Mouse (Mus musculus): ENCODE measurements around the gene Aqp1. TPM values are rescaled to one million over a fixed set of nuclear protein-coding genes. Genes with fewer than 3 reads are reported as not detected.

Gene Aqp1
- polyA plus RNA-seq, 1 experiment, result 0.60 TPM

- Histone ChIP-seq H3K27me3 (ENCODE audit: control insufficient read depth, insufficient read depth, low read length, poor library complexity, severe bottlenecking) (no peaks in the 10 kb centered on the region), H3K27ac (ENCODE audit: insufficient read depth, low read length) (no peak overlapping the region)
Observed at GRCm38 (mm10) chr6:55394854-55395253, 58.6 kb downstream of the Aqp1 start.

GRCm38 (mm10) chr6:55396176-55396575 is 59.9 kb downstream of the Aqp1 start:
- H3K4me1 ChIP-seq (ENCODE audit: control insufficient read depth, insufficient read depth, low read length), result no peaks in the 10 kb centered on the region
- TF ChIP-seq CTCF (IDR thresholded peaks at IDR 0.05; ENCODE audit: low read depth, low read length), result no peak
- TF ChIP-seq POLR2A (IDR thresholded peaks at IDR 0.05; ENCODE audit: insufficient read depth, low read length), result no peak
- TF ChIP-seq EP300 (IDR thresholded peaks at IDR 0.05; ENCODE audit: insufficient read depth, low read depth, low read length), result no peak
- no peak overlapping the region for H3K4me3 ChIP-seq (ENCODE audit: low read depth, low read length)
- H3K9me3 ChIP-seq (replicated peaks; ENCODE audit: control insufficient read depth, insufficient read depth, low read length, poor library complexity, severe bottlenecking), result no peaks in the 10 kb centered on the region
- no peak overlapping the region for H3K9ac ChIP-seq (ENCODE audit: low read depth, poor library complexity, severe bottlenecking)
- no peak overlapping the region for H3K27ac ChIP-seq (ENCODE audit: insufficient read depth, low read length)
- no peaks in the 10 kb centered on the region for H3K36me3 ChIP-seq (ENCODE audit: control insufficient read depth, insufficient read depth, low read length, poor library complexity, severe bottlenecking)
- no peaks in the 10 kb centered on the region for H3K27me3 ChIP-seq (ENCODE audit: control insufficient read depth, insufficient read depth, low read length, poor library complexity, severe bottlenecking)

More at GRCm38 (mm10) chr6:55394854-55395253, 58.6 kb downstream of the Aqp1 start:
- TF ChIP-seq EP300 (IDR thresholded peaks at IDR 0.05; ENCODE audit: insufficient read depth, low read depth, low read length), result no peak
- TF ChIP-seq CTCF (IDR thresholded peaks at IDR 0.05; ENCODE audit: low read depth, low read length), result no peak
- no peak for TF ChIP-seq POLR2A (IDR thresholded peaks at IDR 0.05; ENCODE audit: insufficient read depth, low read length)
- Histone ChIP-seq H3K4me1 (ENCODE audit: control insufficient read depth, insufficient read depth, low read length) (no peaks in the 10 kb centered on the region), H3K9ac (ENCODE audit: low read depth, poor library complexity, severe bottlenecking) (no peak overlapping the region), H3K4me3 (ENCODE audit: low read depth, low read length) (no peak overlapping the region), H3K9me3 (replicated peaks; ENCODE audit: control insufficient read depth, insufficient read depth, low read length, poor library complexity, severe bottlenecking) (no peaks in the 10 kb centered on the region), H3K36me3 (ENCODE audit: control insufficient read depth, insufficient read depth, low read length, poor library complexity, severe bottlenecking) (no peaks in the 10 kb centered on the region)

GRCm38 (mm10) chr6:55396622-55397041 is 60.4 kb downstream of the Aqp1 start:
- H3K4me1 ChIP-seq (ENCODE audit: control insufficient read depth, insufficient read depth, low read length), result no peaks in the 10 kb centered on the region
- H3K4me3 ChIP-seq (ENCODE audit: low read depth, low read length), result no peak overlapping the region
- no peaks in the 10 kb centered on the region for H3K9me3 ChIP-seq (replicated peaks; ENCODE audit: control insufficient read depth, insufficient read depth, low read length, poor library complexity, severe bottlenecking)
- no peak overlapping the region for H3K27ac ChIP-seq (ENCODE audit: insufficient read depth, low read length)
- no peak overlapping the region for H3K9ac ChIP-seq (ENCODE audit: low read depth, poor library complexity, severe bottlenecking)
- H3K27me3 ChIP-seq (ENCODE audit: control insufficient read depth, insufficient read depth, low read length, poor library complexity, severe bottlenecking), result no peaks in the 10 kb centered on the region
- TF ChIP-seq POLR2A (IDR thresholded peaks at IDR 0.05; ENCODE audit: insufficient read depth, low read length), result no peak
- no peak for TF ChIP-seq CTCF (IDR thresholded peaks at IDR 0.05; ENCODE audit: low read depth, low read length)
- TF ChIP-seq EP300 (IDR thresholded peaks at IDR 0.05; ENCODE audit: insufficient read depth, low read depth, low read length), result no peak
- no peaks in the 10 kb centered on the region for H3K36me3 ChIP-seq (ENCODE audit: control insufficient read depth, insufficient read depth, low read length, poor library complexity, severe bottlenecking)

Other genes starting within 250 kb of the Aqp1 start
- gene Crhr2, start 203.4 kb upstream of the Aqp1 start, polyA plus RNA-seq (2011; ENCODE audit: insufficient read depth, insufficient read length, low read depth, missing spikeins), result not detected in 2 replicates
- not detected in 2 replicates for gene Inmt, start 161.4 kb upstream of the Aqp1 start, polyA plus RNA-seq (2011; ENCODE audit: insufficient read depth, insufficient read length, low read depth, missing spikeins)
- gene Mindy4, start 133.0 kb upstream of the Aqp1 start, polyA plus RNA-seq (2011; ENCODE audit: insufficient read depth, insufficient read length, low read depth, missing spikeins), result 2.7 and 8.1 TPM in 2 replicates
- gene Ghrhr, start 39.9 kb downstream of the Aqp1 start, polyA plus RNA-seq (2011; ENCODE audit: insufficient read depth, insufficient read length, low read depth, missing spikeins), result not detected in 2 replicates
- 0.34 TPM in 1 of 2 replicates, not detected in the other for gene Adcyap1r1, start 115.5 kb downstream of the Aqp1 start, polyA plus RNA-seq (2011; ENCODE audit: insufficient read depth, insufficient read length, low read depth, missing spikeins)

Measured in ES-Bruce4 (cell line).